Mouse (Mus musculus) thymus, adult 2 months (tissue): ENCODE measurements around the gene Dync2h1.

Experiments used
- CTCF ChIP-seq: fragments of 200-500 bp; IDR thresholded peaks from 2 replicates; pipeline ENCODE4 v1.5.1; 2012; ENCODE audit warnings: mild to moderate bottlenecking, control low read depth, low read length, moderate library complexity, borderline replicate concordance; ENCODE audit not compliant: control insufficient read depth, poor library complexity, insufficient read depth; ENCODE audit errors: extremely low read depth
- POLR2A ChIP-seq: fragments of 200-500 bp; IDR thresholded peaks from 2 replicates; pipeline ENCODE4 v1.6.1; 2012; ENCODE audit warnings: mild to moderate bottlenecking, low read length, control low read depth, moderate library complexity; ENCODE audit not compliant: control insufficient read depth, poor library complexity, insufficient read depth; ENCODE audit errors: extremely low read depth

DNA sequence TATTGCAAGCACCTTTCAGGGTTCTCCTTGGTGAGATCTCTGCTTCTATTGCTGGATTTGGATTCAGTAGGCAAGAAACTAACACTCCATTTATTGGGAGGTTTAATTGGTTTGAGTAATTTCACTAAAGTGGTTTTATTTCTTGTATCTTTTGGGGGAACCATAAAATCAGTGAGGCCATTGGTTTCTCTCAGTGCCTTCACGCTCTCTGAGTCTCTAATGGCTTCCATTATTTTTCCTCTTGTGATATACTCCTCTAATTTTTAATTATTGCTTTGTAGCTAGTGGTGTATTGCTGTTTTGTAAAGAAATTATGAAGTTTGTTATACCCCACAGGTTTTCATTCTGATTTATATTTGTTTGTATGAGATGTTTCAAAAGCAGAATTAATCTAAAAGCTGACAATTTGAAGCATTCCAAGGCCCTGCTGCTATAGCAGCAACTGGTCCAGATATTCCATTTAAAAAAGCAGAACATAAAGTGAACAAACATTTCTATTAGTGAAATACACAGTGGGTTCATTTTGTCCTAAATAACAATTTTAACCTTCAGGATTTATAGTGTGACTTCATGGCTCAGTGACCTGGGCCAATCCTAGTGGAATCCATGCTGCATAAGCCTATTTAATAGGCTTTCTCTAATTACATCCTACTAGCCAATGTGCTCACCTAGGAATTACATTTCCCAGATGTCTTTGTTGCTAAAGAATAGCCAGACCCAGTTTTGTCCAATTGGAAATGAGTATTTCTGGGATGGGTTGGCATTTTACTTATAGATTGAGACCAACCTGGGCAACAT lies 302.9 kb downstream of the Dync2h1 start:
- TF ChIP-seq POLR2A (no peak), CTCF (no peak)
